Mouse (Mus musculus) liver, embryonic 12.5 days (tissue): ENCODE results near the gene Tnfrsf1a. TPM values are rescaled to one million over a fixed set of nuclear protein-coding genes. Genes with fewer than 3 reads are reported as not detected.
A peak's percentile ranks its signal among the peaks of the same experiment; 100 is the strongest.

ENCODE experiments used
- ATAC-seq: fragments of 200-750 bp; cut with Nextera tagmentation; 2 replicates; pipeline ENCODE4 v1.8.0; 2017; ENCODE audit warnings: moderate number of reproducible peaks, mild to moderate bottlenecking, moderate library complexity
- H3K27ac ChIP-seq: fragments of 300-500 bp; sonication (generic); 2 replicates; pipeline ENCODE4 v1.5.1; 2016; ENCODE audit warnings: mild to moderate bottlenecking
- H3K27me3 ChIP-seq: fragments of 300-500 bp; sonication (generic); replicated peaks from 2 replicates; pipeline ENCODE4 v1.6.1; 2016; ENCODE audit warnings: mild to moderate bottlenecking, moderate library complexity
- H3K36me3 ChIP-seq: fragments of 300-500 bp; sonication (generic); 2 replicates; pipeline ENCODE4 v1.6.1; 2016; ENCODE audit warnings: mild to moderate bottlenecking, moderate library complexity
- H3K4me1 ChIP-seq: fragments of 300-500 bp; sonication (generic); 2 replicates; pipeline ENCODE4 v1.6.1; 2016
- H3K4me2 ChIP-seq: fragments of 300-500 bp; sonication (generic); 2 replicates; pipeline ENCODE4 v1.6.1; 2016; ENCODE audit warnings: mild to moderate bottlenecking, moderate library complexity
- H3K4me3 ChIP-seq: fragments of 300-500 bp; sonication (generic); 2 replicates; pipeline ENCODE4 v1.5.1; 2016; ENCODE audit warnings: mild to moderate bottlenecking, moderate library complexity
- H3K9ac ChIP-seq: fragments of 300-500 bp; sonication (generic); 2 replicates; pipeline ENCODE4 v1.6.1; 2016; ENCODE audit warnings: mild to moderate bottlenecking, moderate library complexity
- H3K9me3 ChIP-seq: fragments of 300-500 bp; sonication (generic); replicated peaks from 2 replicates; pipeline ENCODE4 v1.6.1; 2016; ENCODE audit warnings: mild to moderate bottlenecking, moderate library complexity
- WGBS: fragments of 180-500 bp; shearing (Covaris S2); methylation state at CpG from one replicate; pipeline ENCODE4 v1.1.7; 2016; ENCODE audit not compliant: insufficient replicate concordance; 5-methylcytosine and 5-hydroxymethylcytosine counted together
- polyA plus RNA-seq: library from polyadenylated mRNA; unstranded; fragments of >200 nt; fragmentation: Nextera tagmentation; extraction: Ambion mirVana; gene quantifications from 2 replicates; pipeline ENCODE4 v1.2.1, GENCODE M21; 2016

Tnfrsf1a gene
- polyA plus RNA-seq, 1 experiment from 2014 or later = 23.0 TPM

- H3K4me1 ChIP-seq = peaks cover 9% of the 10 kb centered on the region; the same call in 1 of the 2 replicates
- H3K27me3 ChIP-seq = peaks cover 22% of the 10 kb centered on the region
- no peak; the same call in 1 of the 2 replicates for ATAC-seq
- no peak overlapping the region for H3K9ac ChIP-seq
- H3K27ac ChIP-seq = no peak overlapping the region
- H3K4me2 ChIP-seq = no peak overlapping the region
- 66% methylated on average over 5 of the region's 5 CpGs for WGBS
- no peaks in the 10 kb centered on the region for H3K9me3 ChIP-seq
- H3K4me3 ChIP-seq = no peak overlapping the region
- no peaks in the 10 kb centered on the region for H3K36me3 ChIP-seq
Observed at GRCm38 (mm10) chr6:125328243-125328642, 20.9 kb upstream of the Tnfrsf1a start.

DNA sequence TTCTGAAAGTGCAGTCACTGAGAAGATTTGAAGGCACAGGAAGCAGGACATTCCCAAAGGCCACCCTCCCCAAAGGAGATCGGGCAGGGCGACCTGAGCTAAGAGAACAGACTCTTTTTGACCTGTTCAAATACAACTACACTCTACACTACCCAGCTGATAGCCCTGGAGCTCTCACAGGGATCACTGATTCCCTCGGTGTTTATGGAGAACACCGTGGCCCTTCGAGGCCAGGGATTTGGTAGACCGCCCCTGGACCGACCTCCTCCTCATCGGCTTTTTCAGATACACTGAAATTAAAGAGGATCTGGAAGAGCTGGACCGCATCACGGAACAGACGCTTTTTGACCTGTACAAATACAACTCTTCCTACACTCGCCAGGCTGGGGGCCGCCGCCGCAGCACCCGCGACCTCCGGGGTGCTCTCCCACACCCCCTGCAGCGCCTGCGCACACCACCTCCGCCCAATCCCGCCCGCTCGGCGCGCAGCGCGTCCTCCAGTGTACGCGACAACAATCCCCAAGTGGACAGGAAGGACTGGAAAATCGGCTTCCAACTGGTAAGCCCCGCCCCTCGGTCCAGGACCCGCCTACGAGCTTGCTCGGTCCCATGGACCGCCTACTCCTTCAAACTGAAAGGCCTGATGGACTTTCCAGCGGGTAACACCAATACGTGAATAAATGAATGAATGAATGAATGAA is 18.4 kb upstream of the Tnfrsf1a start:
- H3K27ac ChIP-seq = 0 out of 2 replicates have a peak overlapping the region, but pooled peaks have one; percentile 14
- 1% methylated on average over 39 of the region's 39 CpGs for WGBS
- no peaks in the 10 kb centered on the region for H3K36me3 ChIP-seq
- H3K4me1 ChIP-seq = peaks cover 9% of the 10 kb centered on the region; the same call in 1 of the 2 replicates
- no peaks in the 10 kb centered on the region for H3K9me3 ChIP-seq
- ATAC-seq = peak; percentile 73
- H3K4me2 ChIP-seq = peak overlapping the region; percentile 79
- peak overlapping the region; percentile 52 for H3K4me3 ChIP-seq
- peaks cover 11% of the 10 kb centered on the region; the same call in 1 of the 2 replicates for H3K27me3 ChIP-seq
- H3K9ac ChIP-seq = peak overlapping the region; percentile 46

- Histone ChIP-seq H3K36me3 (no peaks in the 10 kb centered on the region), H3K4me3 (no peak overlapping the region), H3K27me3 (peaks cover 11% of the 10 kb centered on the region; the same call in 1 of the 2 replicates), H3K4me1 (peaks cover 9% of the 10 kb centered on the region; the same call in 1 of the 2 replicates), H3K4me2 (no peak overlapping the region), H3K9me3 (no peaks in the 10 kb centered on the region), H3K9ac (no peak overlapping the region), H3K27ac (no peak overlapping the region)
- no peak for ATAC-seq
- WGBS = 48% methylated on average over 14 of the region's 14 CpGs
Observed at GRCm38 (mm10) chr6:125333112-125333899, 15.9 kb upstream of the Tnfrsf1a start.

DNA sequence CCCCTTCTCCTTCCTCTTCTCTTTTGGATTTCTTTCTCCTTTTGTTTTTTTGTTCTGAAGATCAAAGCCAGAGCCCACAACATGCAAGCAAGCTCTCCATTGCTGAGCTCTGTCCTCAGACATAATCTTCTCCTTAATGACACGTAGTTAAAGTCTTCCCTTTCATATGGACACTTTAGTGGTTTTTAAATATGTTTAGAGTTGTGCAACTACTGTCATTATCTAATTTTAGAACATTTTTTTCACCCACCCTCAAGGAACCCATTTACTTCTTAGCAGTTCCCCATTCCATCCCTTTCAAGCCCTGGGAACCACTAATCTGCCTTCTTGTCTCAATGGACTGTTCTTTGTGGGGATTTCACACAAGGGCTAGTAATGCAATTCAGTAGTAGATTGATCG is 14.8 kb upstream of the Tnfrsf1a start:
- Histone ChIP-seq H3K9me3 (no peaks in the 10 kb centered on the region), H3K27ac (no peak overlapping the region), H3K4me1 (peaks cover 11% of the 10 kb centered on the region; the same call in 1 of the 2 replicates), H3K4me3 (no peak overlapping the region), H3K9ac (no peak overlapping the region), H3K36me3 (no peaks in the 10 kb centered on the region), H3K4me2 (no peak overlapping the region), H3K27me3 (peaks cover 13% of the 10 kb centered on the region; the same call in 1 of the 2 replicates)
- ATAC-seq = no peak
- WGBS = 48% methylated on average over 2 of the region's 2 CpGs

DNA sequence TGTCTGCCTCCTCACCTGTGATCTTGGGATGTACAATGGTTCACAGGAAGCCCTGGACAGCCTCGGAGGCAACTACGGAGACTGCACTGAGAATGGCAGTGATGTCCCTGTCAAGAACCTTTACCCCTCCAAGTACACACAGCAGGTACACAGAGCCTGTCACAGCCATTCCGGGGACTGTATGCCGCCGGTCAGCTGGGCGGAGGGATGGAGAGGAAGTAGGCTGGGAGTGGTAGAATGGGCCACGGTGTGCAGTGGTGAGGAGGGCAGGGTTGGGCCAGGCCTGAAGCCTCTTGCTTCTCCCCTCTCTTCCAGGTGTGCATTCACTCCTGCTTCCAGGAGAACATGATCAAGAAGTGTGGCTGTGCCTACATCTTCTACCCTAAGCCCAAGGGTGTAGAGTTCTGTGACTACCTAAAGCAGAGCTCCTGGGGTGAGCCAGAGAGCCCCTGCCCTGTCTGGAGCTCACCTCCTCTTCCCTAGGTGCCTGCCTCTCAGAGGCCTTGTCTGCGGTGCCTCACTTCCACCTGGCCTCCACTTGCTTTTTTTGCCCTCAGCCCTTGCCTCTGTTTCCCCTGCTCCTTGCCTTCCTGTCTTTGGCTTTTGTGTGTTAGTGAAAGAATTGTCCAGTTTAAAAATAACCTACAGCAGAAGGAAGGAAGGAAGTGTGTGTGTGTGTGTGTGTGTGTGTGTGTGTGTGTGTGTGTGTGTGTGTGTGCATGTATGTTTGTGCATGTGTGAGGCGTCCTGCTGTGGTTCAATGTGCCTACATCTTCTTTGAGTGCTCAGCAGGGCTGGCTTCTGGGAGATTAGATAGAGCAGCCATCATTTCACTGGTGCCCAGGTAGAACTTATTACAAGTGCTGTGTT is 10.1 kb upstream of the Tnfrsf1a start:
- Histone ChIP-seq H3K36me3 (no peaks in the 10 kb centered on the region), H3K27me3 (0 out of 2 replicates have a peak, but pooled peaks cover 4% of the 10 kb centered on the region), H3K4me1 (peaks cover 28% of the 10 kb centered on the region), H3K27ac (no peak overlapping the region), H3K4me3 (no peak overlapping the region), H3K4me2 (no peak overlapping the region), H3K9me3 (no peaks in the 10 kb centered on the region), H3K9ac (no peak overlapping the region)
- 41% methylated on average over 9 of the region's 9 CpGs for WGBS
- no peak for ATAC-seq

- Histone ChIP-seq H3K4me1 (peaks cover 29% of the 10 kb centered on the region), H3K9me3 (no peaks in the 10 kb centered on the region), H3K27ac (peak overlapping the region; percentile 49; the same call in 1 of the 2 replicates), H3K4me3 (no peak overlapping the region), H3K36me3 (no peaks in the 10 kb centered on the region), H3K9ac (no peak overlapping the region), H3K4me2 (no peak overlapping the region), H3K27me3 (0 out of 2 replicates have a peak, but pooled peaks cover 4% of the 10 kb centered on the region)
- ATAC-seq = peak; percentile 13; the same call in 1 of the 2 replicates
- WGBS = 49% methylated on average over 5 of the region's 5 CpGs
Observed at GRCm38 (mm10) chr6:125340244-125340643, 8.9 kb upstream of the Tnfrsf1a start.

GRCm38 (mm10) chr6:125342198-125342597 is 7.0 kb upstream of the Tnfrsf1a start:
- Histone ChIP-seq H3K4me3 (no peak overlapping the region), H3K4me2 (no peak overlapping the region), H3K36me3 (no peaks in the 10 kb centered on the region), H3K9me3 (no peaks in the 10 kb centered on the region), H3K9ac (no peak overlapping the region), H3K27ac (no peak overlapping the region), H3K4me1 (peaks cover 35% of the 10 kb centered on the region), H3K27me3 (0 out of 2 replicates have a peak, but pooled peaks cover 4% of the 10 kb centered on the region)
- 58% methylated on average over 3 of the region's 3 CpGs for WGBS
- ATAC-seq = no peak

DNA sequence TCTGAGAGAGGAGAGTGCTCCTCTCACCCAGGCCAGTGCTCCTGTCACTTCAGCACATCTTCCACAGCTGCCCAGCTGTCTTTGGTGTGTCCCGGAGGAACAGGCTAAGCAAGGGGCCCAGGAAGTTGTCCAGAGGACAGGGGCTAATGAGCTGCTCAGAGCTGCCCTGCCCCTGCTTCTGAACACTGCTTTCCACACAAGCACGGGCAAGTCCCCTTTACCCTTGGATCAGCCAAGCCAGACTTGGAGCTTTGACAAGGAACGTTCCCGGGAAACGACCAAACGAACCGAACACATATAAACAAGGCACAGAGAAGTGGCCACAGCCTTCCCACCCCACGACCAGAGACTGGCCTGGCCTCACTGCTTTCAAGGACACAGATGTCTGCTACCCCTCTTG is 5.1 kb upstream of the Tnfrsf1a start:
- H3K9me3 ChIP-seq = no peaks in the 10 kb centered on the region
- no peak overlapping the region for H3K9ac ChIP-seq
- no peak overlapping the region for H3K4me3 ChIP-seq
- H3K27ac ChIP-seq = no peak overlapping the region
- H3K36me3 ChIP-seq = no peaks in the 10 kb centered on the region
- H3K4me2 ChIP-seq = no peak overlapping the region
- ATAC-seq = no peak
- H3K27me3 ChIP-seq = 0 out of 2 replicates have a peak, but pooled peaks cover 5% of the 10 kb centered on the region
- 43% methylated on average over 8 of the region's 8 CpGs for WGBS
- peaks cover 39% of the 10 kb centered on the region for H3K4me1 ChIP-seq

GRCm38 (mm10) chr6:125344866-125345265 is 4.3 kb upstream of the Tnfrsf1a start:
- no peak for ATAC-seq
- 41% methylated on average over 4 of the region's 4 CpGs for WGBS

GRCm38 (mm10) chr6:125345625-125346024 is 3.5 kb upstream of the Tnfrsf1a start:
- 35% methylated on average over 1 of the region's 1 CpGs for WGBS
- Histone ChIP-seq H3K27ac (no peak overlapping the region), H3K36me3 (no peaks in the 10 kb centered on the region), H3K27me3 (0 out of 2 replicates have a peak, but pooled peaks cover 9% of the 10 kb centered on the region), H3K4me3 (no peak overlapping the region), H3K9me3 (no peaks in the 10 kb centered on the region), H3K9ac (no peak overlapping the region), H3K4me2 (no peak overlapping the region), H3K4me1 (peaks cover 40% of the 10 kb centered on the region)
- ATAC-seq = no peak

More at GRCm38 (mm10) chr6:125344866-125345265, 4.3 kb upstream of the Tnfrsf1a start:
- peaks cover 41% of the 10 kb centered on the region for H3K4me1 ChIP-seq
- 0 out of 2 replicates have a peak, but pooled peaks cover 8% of the 10 kb centered on the region for H3K27me3 ChIP-seq
- no peak overlapping the region for H3K9ac ChIP-seq
- H3K4me2 ChIP-seq = no peak overlapping the region
- no peaks in the 10 kb centered on the region for H3K9me3 ChIP-seq
- no peak overlapping the region for H3K4me3 ChIP-seq
- no peak overlapping the region for H3K27ac ChIP-seq
- no peaks in the 10 kb centered on the region for H3K36me3 ChIP-seq

DNA sequence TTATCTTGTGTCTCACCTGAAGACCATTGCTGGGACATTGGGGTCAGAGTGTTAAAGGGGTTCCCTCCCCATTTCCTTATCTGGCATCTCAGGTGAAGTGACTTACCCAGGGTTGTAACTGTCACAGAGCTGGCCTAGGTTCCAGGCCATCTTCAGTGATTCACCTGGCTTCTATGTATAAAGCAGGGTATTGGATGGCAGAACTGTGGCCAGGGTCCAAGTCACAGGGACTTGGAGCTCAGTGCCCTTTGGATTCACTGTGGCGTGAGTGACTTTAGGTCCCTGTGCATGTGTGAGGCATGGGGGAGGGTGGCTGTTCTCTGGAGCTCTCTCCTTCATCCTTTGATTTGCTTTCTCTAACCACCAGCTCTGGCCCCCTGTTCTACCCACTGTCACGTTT is 3.1 kb upstream of the Tnfrsf1a start:
- Histone ChIP-seq H3K4me3 (no peak overlapping the region), H3K27me3 (0 out of 2 replicates have a peak, but pooled peaks cover 9% of the 10 kb centered on the region), H3K4me2 (no peak overlapping the region), H3K9me3 (no peaks in the 10 kb centered on the region), H3K4me1 (peaks cover 42% of the 10 kb centered on the region), H3K9ac (no peak overlapping the region), H3K36me3 (no peaks in the 10 kb centered on the region), H3K27ac (no peak overlapping the region)
- ATAC-seq = no peak
- 34% methylated on average over 2 of the region's 2 CpGs for WGBS
